Mouse (Mus musculus) cerebellum, adult 2 months (tissue): Measurements from ENCODE around the gene Tspan18.

ENCODE experiments used
- CTCF ChIP-seq: fragments of 200-500 bp; IDR thresholded peaks from 2 replicates; pipeline ENCODE4 v1.5.1; 2011; ENCODE audit warnings: low read depth, mild to moderate bottlenecking, control low read depth, low read length, moderate library complexity, borderline replicate concordance; ENCODE audit not compliant: insufficient read depth
- POLR2A ChIP-seq: fragments of 200-500 bp; IDR thresholded peaks from 2 replicates; pipeline ENCODE4 v1.6.1; 2011; ENCODE audit warnings: low read length, control low read depth, borderline replicate concordance; ENCODE audit not compliant: insufficient read depth

DNA sequence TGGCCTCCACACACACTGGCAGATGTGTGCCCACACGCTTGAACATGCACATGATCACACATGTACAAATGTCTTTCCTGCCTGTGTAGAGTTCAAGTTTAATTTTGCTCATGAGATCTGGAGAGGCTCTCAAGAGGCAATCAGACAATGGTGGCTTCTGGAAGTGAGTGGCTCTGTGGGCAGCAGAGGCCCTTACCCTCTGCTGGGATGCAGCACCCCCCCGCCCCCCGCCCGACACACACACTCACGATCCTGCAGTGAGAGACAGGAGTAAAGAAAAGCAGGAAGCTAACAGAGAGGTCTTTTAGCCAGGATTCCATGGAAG is 31.1 kb downstream of the Tspan18 start:
- TF ChIP-seq CTCF: no peak
- no peak for TF ChIP-seq POLR2A
